Mouse (Mus musculus) spleen, adult 2 months (tissue): ENCODE results near the gene Smarce1. TPM values are rescaled to one million over a fixed set of nuclear protein-coding genes. Genes with fewer than 3 reads are reported as not detected.

ENCODE experiments used
- DNase-seq, 2 experiments: peaks; one replicate each; pipeline versions ENCODE4 v3.0.0 to v3.0.0-alpha.2; 2012 to 2021; ENCODE audit warnings: low spot score in 2 of 2, low read depth in 1 of 2
- H3K27ac ChIP-seq: fragments of 200-500 bp; 2 replicates; pipeline ENCODE4 v1.5.1; 2012; ENCODE audit warnings: low read length, inconsistent platforms; ENCODE audit not compliant: insufficient read depth
- H3K27me3 ChIP-seq: fragments of 200-500 bp; 2 replicates; pipeline ENCODE4 v1.6.1; 2012; ENCODE audit warnings: mild to moderate bottlenecking, moderate library complexity, low read length, inconsistent platforms; ENCODE audit not compliant: control insufficient read depth, insufficient read depth
- H3K36me3 ChIP-seq: fragments of 200-500 bp; 2 replicates; pipeline ENCODE4 v1.6.1; 2012; ENCODE audit warnings: mild to moderate bottlenecking, low read length, inconsistent platforms; ENCODE audit not compliant: control insufficient read depth, insufficient read depth
- H3K4me1 ChIP-seq: fragments of 200-500 bp; 2 replicates; pipeline ENCODE4 v1.6.1; 2011; ENCODE audit warnings: inconsistent platforms; ENCODE audit not compliant: control insufficient read depth, insufficient read depth, insufficient read length
- H3K4me3 ChIP-seq: fragments of 200-500 bp; 2 replicates; pipeline ENCODE4 v1.5.1; 2011; ENCODE audit warnings: mild to moderate bottlenecking, inconsistent platforms; ENCODE audit not compliant: insufficient read depth, insufficient read length; ENCODE audit errors: extremely low read depth
- CTCF ChIP-seq: fragments of 200-500 bp; IDR thresholded peaks from 2 replicates; pipeline ENCODE4 v1.5.1; 2011; ENCODE audit warnings: mild to moderate bottlenecking, inconsistent platforms; ENCODE audit not compliant: insufficient read depth, insufficient read length, insufficient replicate concordance; ENCODE audit errors: extremely low read depth
- POLR2A ChIP-seq: fragments of 200-500 bp; IDR thresholded peaks from 2 replicates; pipeline ENCODE4 v1.6.1; 2011; ENCODE audit warnings: low read depth, low read length, inconsistent platforms
- WGBS: fragments of 180-500 bp; shearing (Covaris S2); methylation state at CpG from one replicate; pipeline ENCODE4 v1.1.7; 2018; 5-methylcytosine and 5-hydroxymethylcytosine counted together
- polyA plus RNA-seq: library from polyadenylated mRNA; depleted of rRNA; stranded (reverse); fragments of >200 nt; gene quantifications from 2 replicates; pipeline ENCODE4 v1.2.3, GENCODE M21; 2012; rRNA removed

Gene Smarce1
- polyA plus RNA-seq, 1 experiment: 13.4 TPM

GRCm38 (mm10) chr11:99165031-99165752, 65.6 kb downstream of the Smarce1 start:
- TF ChIP-seq CTCF (no peak), POLR2A (no peak)
- DNase-seq: no peak
- H3K27ac ChIP-seq: peak overlapping the region; percentile 94
- H3K4me3 ChIP-seq: no peak overlapping the region
- 61% methylated on average over 11 of the region's 11 CpGs for WGBS
- H3K4me1 ChIP-seq: peaks cover 59% of the 10 kb centered on the region; the same call in 1 of the 2 replicates
- no peaks in the 10 kb centered on the region for H3K27me3 ChIP-seq
- no peaks in the 10 kb centered on the region for H3K36me3 ChIP-seq

- H3K4me3 ChIP-seq: no peak overlapping the region
- DNase-seq: peak; percentile 84 to 85
- TF ChIP-seq CTCF (no peak), POLR2A (peak; percentile 76)
- H3K36me3 ChIP-seq: no peaks in the 10 kb centered on the region
- WGBS: 30% methylated on average over 10 of the region's 10 CpGs
- H3K27me3 ChIP-seq: no peaks in the 10 kb centered on the region
- peak overlapping the region; percentile 89 for H3K27ac ChIP-seq
- H3K4me1 ChIP-seq: peaks cover 55% of the 10 kb centered on the region; the same call in 1 of the 2 replicates
Measured at GRCm38 (mm10) chr11:99162972-99163686, 67.7 kb downstream of the Smarce1 start.

GRCm38 (mm10) chr11:99161648-99162047, 69.2 kb downstream of the Smarce1 start:
- no peak for DNase-seq

DNA sequence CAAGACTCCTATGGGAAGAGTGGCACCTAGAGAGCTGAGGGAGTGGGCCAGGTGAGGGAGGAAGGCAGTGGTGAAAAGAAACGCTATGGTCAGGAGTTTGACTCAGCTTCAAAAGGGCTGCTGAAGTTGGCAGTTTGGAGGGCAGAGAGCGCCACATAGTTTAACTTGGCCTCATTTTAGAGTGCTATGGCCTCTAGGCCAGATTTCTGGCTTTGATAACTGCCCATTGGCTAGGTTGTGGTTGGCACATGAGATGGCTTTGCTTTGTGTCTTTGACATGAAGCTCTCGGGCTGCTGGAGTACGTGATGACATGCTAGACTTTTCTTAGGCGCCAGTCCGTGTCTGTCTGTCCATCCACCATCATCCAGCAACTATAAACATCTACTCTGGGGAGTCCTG, 70.6 kb downstream of the Smarce1 start:
- H3K4me1 ChIP-seq: peaks cover 38% of the 10 kb centered on the region; the same call in 1 of the 2 replicates
- no peak overlapping the region for H3K4me3 ChIP-seq
- no peak overlapping the region for H3K27ac ChIP-seq
- DNase-seq: no peak
- TF ChIP-seq POLR2A (no peak), CTCF (no peak)
- 89% methylated on average over 6 of the region's 6 CpGs for WGBS
- H3K36me3 ChIP-seq: no peaks in the 10 kb centered on the region
- H3K27me3 ChIP-seq: no peaks in the 10 kb centered on the region

More at GRCm38 (mm10) chr11:99161648-99162047, 69.2 kb downstream of the Smarce1 start:
- TF ChIP-seq CTCF (no peak), POLR2A (no peak)
- H3K27me3 ChIP-seq: no peaks in the 10 kb centered on the region
- no peak overlapping the region for H3K4me3 ChIP-seq
- WGBS: 23% methylated on average over 5 of the region's 5 CpGs
- H3K36me3 ChIP-seq: no peaks in the 10 kb centered on the region
- H3K27ac ChIP-seq: peak overlapping the region; percentile 89; the same call in 1 of the 2 replicates
- H3K4me1 ChIP-seq: peaks cover 46% of the 10 kb centered on the region; the same call in 1 of the 2 replicates

Other genes starting within 250 kb of the Smarce1 start
- gene Gjd3, start 248.0 kb downstream of the Smarce1 start, polyA plus RNA-seq: 0.56 and 0.67 TPM in 2 replicates
- 5.4 and 5.9 TPM in 2 replicates for gene Top2a, start 206.8 kb downstream of the Smarce1 start, polyA plus RNA-seq
- 274 and 328 TPM in 2 replicates for gene Igfbp4, start 189.8 kb downstream of the Smarce1 start, polyA plus RNA-seq
- 1.3 and 2.2 TPM in 2 replicates for gene Tns4, start 141.7 kb downstream of the Smarce1 start, polyA plus RNA-seq
- gene Ccr7, start 75.9 kb downstream of the Smarce1 start, polyA plus RNA-seq: 135 and 194 TPM in 2 replicates
- gene Krt222, start 13.1 kb upstream of the Smarce1 start, polyA plus RNA-seq: 0.38 and 0.70 TPM in 2 replicates
- not detected in 2 replicates for gene Krt24, start 54.2 kb upstream of the Smarce1 start, polyA plus RNA-seq
- gene Krt25, start 91.9 kb upstream of the Smarce1 start, polyA plus RNA-seq: not detected in 2 replicates
- gene Krt26, start 106.9 kb upstream of the Smarce1 start, polyA plus RNA-seq: not detected in 2 replicates
- not detected in 2 replicates for gene Krt27, start 120.1 kb upstream of the Smarce1 start, polyA plus RNA-seq
- not detected in 2 replicates for gene Krt28, start 143.9 kb upstream of the Smarce1 start, polyA plus RNA-seq
- gene Krt10, start 158.3 kb upstream of the Smarce1 start, polyA plus RNA-seq: 0.22 and 0.23 TPM in 2 replicates
- gene Krt12, start 191.2 kb upstream of the Smarce1 start, polyA plus RNA-seq: 0.05 TPM in 1 of 2 replicates, not detected in the other
- gene Krt20, start 207.1 kb upstream of the Smarce1 start, polyA plus RNA-seq: 0.16 TPM in 2 replicates